Mouse (Mus musculus) forebrain, embryonic 16.5 days (tissue): ENCODE measurements at regions not wholly inside any gene's neighbourhood (a gene's known extent, or its start where the extent isn't known, plus 50 kb on each side); places are given as distances from the start of the nearest gene placed in this dataset.

Experiments used
- ATAC-seq: fragments of 200-750 bp; cut with Nextera tagmentation; 2 replicates; pipeline ENCODE4 v1.8.0; 2017; ENCODE audit warnings: mild to moderate bottlenecking, moderate library complexity
- H3K27ac ChIP-seq: fragments of 300-500 bp; sonication (generic); 2 replicates; pipeline ENCODE4 v1.5.1; 2014; ENCODE audit warnings: low read length, control low read depth
- H3K27me3 ChIP-seq: fragments of 300-500 bp; sonication (generic); replicated peaks from 2 replicates; pipeline ENCODE4 v1.6.1; 2014; ENCODE audit warnings: low read length; ENCODE audit not compliant: control insufficient read depth, insufficient read depth
- H3K36me3 ChIP-seq: fragments of 300-500 bp; sonication (generic); 2 replicates; pipeline ENCODE4 v1.6.1; 2014; ENCODE audit not compliant: control insufficient read depth, insufficient read depth
- H3K4me1 ChIP-seq: fragments of 300-500 bp; sonication (generic); replicated peaks from 2 replicates; pipeline ENCODE4 v1.6.1; 2014; ENCODE audit warnings: low read length; ENCODE audit not compliant: control insufficient read depth, insufficient read depth
- H3K4me2 ChIP-seq: fragments of 300-500 bp; sonication (generic); 2 replicates; pipeline ENCODE4 v1.6.1; 2014; ENCODE audit warnings: mild to moderate bottlenecking, low read length, control low read depth
- H3K4me3 ChIP-seq: fragments of 300-500 bp; sonication (generic); replicated peaks from 2 replicates; pipeline ENCODE4 v1.5.1; 2014; ENCODE audit warnings: mild to moderate bottlenecking, low read length, control low read depth
- H3K9ac ChIP-seq: fragments of 300-500 bp; sonication (generic); replicated peaks from 2 replicates; pipeline ENCODE4 v1.6.1; 2014; ENCODE audit warnings: low read depth, low read length, control low read depth
- H3K9me3 ChIP-seq: fragments of 300-500 bp; sonication (generic); 2 replicates; pipeline ENCODE4 v1.6.1; 2016; ENCODE audit warnings: low read length; ENCODE audit not compliant: control insufficient read depth
- WGBS: fragments of 180-500 bp; shearing (Covaris S2); extraction: QIAGEN DNeasy Blood & Tissue Kit; methylation state at CpG from one replicate; pipeline ENCODE4 v1.1.7; 2014; 5-methylcytosine and 5-hydroxymethylcytosine counted together

DNA sequence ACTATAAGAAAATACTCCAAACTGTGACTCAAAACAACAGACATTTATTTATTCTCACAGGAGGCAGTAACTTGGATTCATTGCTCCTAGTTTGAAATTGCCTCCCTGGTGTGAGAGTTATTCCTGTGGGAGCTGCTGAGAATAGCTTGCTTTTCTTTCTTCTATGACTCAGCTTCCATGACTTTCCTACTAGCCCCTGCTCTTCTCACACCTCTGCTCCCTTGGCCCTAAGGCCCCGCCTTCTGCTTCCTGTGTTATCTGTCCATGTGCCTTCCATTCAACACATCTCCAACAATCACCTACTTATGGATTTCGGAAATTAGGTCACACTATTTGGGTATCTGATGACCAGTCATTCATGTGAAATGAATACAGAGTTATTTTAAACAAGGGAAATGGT lies 865.6 kb downstream of the Jrkl start:
- Histone ChIP-seq H3K9me3 (no peaks in the 10 kb centered on the region), H3K4me2 (no peak overlapping the region), H3K4me3 (no peak overlapping the region), H3K9ac (no peak overlapping the region), H3K4me1 (0 out of 2 replicates have a peak, but pooled peaks cover 6% of the 10 kb centered on the region), H3K27ac (no peak overlapping the region), H3K36me3 (no peaks in the 10 kb centered on the region), H3K27me3 (no peaks in the 10 kb centered on the region)
- WGBS: 75% methylated on average over 2 of the region's 2 CpGs
- ATAC-seq: no peak

DNA sequence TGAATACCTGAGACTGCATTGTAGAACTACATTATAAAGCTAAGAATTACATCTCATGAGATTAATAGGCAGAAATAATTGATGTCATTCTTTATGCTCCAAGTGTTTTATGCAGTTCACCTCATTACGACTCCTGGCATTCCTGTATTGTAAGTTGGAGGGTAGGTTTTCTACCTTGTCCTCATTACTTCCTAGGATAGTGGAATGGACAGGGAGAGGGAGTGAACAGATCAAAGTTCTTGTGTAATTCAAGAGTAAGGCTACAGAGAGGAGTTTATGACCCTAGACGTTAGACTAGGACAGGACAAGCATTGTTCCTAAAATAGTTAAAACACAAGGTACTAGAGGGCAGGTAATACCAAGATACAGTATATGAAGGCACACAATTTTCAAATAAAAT lies 901.3 kb downstream of the Jrkl start:
- no peak overlapping the region for H3K4me3 ChIP-seq
- no peaks in the 10 kb centered on the region for H3K4me1 ChIP-seq
- no peak for ATAC-seq
- H3K36me3 ChIP-seq: no peaks in the 10 kb centered on the region
- WGBS: 63% methylated on average over 2 of the region's 2 CpGs
- no peaks in the 10 kb centered on the region for H3K9me3 ChIP-seq
- no peak overlapping the region for H3K27ac ChIP-seq
- no peak overlapping the region for H3K9ac ChIP-seq
- H3K4me2 ChIP-seq: no peak overlapping the region
- no peaks in the 10 kb centered on the region for H3K27me3 ChIP-seq

DNA sequence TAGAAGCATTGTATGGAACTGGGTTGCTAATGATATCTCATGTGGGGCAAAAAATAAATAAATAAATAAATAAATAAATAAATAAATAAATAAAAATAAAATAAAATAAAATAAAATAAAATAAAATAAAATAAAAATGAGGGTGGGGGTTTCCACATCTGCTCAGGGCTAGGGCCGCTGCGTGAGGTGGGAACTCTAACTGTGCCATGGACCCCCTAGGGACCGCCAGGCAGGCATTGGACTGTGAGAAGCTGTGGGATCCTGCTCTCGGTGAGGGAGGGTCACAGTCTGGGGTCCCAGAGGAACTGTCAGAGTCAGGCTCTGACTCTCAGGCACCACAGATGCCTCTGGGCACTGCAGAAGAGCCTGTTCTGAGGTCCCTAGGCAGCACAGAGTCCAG lies 904.2 kb downstream of the Jrkl start:
- Histone ChIP-seq H3K9me3 (no peaks in the 10 kb centered on the region), H3K27ac (no peak overlapping the region), H3K9ac (no peak overlapping the region), H3K27me3 (no peaks in the 10 kb centered on the region), H3K36me3 (no peaks in the 10 kb centered on the region), H3K4me1 (no peaks in the 10 kb centered on the region), H3K4me3 (no peak overlapping the region), H3K4me2 (no peak overlapping the region)
- 91% methylated on average over 4 of the region's 4 CpGs for WGBS
- ATAC-seq: no peak

DNA sequence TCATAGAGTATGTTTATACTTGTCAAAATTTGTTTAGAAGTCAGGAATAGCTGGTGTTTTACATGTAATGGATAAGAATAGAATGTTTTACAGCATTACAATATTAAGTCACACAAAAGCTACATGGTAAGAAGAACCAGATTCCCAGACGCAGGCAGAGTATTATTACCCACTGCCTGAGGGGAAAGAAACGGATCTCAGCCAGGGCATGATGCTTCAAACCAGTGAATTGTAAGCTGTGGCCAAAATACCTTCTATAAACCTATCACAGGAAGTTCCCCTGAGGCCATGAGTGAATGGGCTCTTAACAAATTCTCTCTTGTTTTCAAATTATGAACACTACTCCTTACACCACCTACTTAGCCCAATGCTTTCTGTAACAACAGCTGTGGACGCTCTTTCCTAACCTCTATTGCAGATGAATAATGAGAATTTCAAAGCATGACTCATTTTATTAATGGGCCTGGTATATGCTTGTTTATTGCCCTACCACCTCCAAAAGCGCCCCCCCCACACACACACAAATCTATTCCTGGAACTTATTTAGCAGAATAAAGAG lies 932.0 kb downstream of the Jrkl start:
- Histone ChIP-seq H3K27ac (no peak overlapping the region), H3K9me3 (no peaks in the 10 kb centered on the region), H3K36me3 (no peaks in the 10 kb centered on the region), H3K4me2 (no peak overlapping the region), H3K27me3 (no peaks in the 10 kb centered on the region), H3K9ac (no peak overlapping the region), H3K4me1 (no peaks in the 10 kb centered on the region), H3K4me3 (no peak overlapping the region)
- WGBS: 77% methylated on average over 4 of the region's 4 CpGs
- no peak for ATAC-seq

DNA sequence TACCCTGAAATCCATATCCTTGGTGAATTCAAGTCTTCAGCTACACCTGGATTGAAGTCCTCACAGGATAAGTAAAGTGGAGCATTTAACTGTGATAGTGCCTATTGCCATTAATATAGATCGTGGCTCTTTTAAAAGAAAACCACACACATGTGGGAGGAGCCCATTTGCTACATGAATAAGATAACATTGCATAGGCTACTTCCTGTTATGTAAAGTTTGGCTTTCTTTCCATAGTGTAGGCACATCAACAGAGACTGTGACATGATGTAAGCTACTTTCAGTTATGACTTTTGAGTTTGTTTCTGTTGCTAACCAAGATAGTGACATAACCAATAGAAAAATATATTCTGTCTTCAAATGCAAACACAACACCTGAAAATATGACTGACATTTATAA lies 932.6 kb downstream of the Jrkl start:
- H3K9ac ChIP-seq: no peak overlapping the region
- no peak overlapping the region for H3K4me2 ChIP-seq
- 83% methylated on average over 1 of the region's 1 CpGs for WGBS
- H3K9me3 ChIP-seq: no peaks in the 10 kb centered on the region
- no peaks in the 10 kb centered on the region for H3K36me3 ChIP-seq
- no peaks in the 10 kb centered on the region for H3K27me3 ChIP-seq
- H3K4me1 ChIP-seq: no peaks in the 10 kb centered on the region
- ATAC-seq: no peak
- no peak overlapping the region for H3K27ac ChIP-seq
- no peak overlapping the region for H3K4me3 ChIP-seq
